Mouse (Mus musculus) stomach, embryonic 14.5 days (tissue): Measurements from ENCODE around the gene Cntn2. TPM values are rescaled to one million over a fixed set of nuclear protein-coding genes. Genes with fewer than 3 reads are reported as not detected.
A peak's percentile ranks its signal among the peaks of the same experiment; 100 is the strongest.

Experiments used
- ATAC-seq: fragments of 200-750 bp; cut with Nextera tagmentation; 2 replicates; pipeline ENCODE4 v1.8.0; 2017; ENCODE audit warnings: low read depth, moderate TSS enrichment; ENCODE audit not compliant: insufficient number of reproducible peaks, insufficient read depth, low FRiP score
- H3K27ac ChIP-seq: fragments of 300-500 bp; sonication (generic); 2 replicates; pipeline ENCODE4 v1.5.1; 2014; ENCODE audit warnings: mild to moderate bottlenecking, low read length, moderate library complexity, mixed read lengths
- H3K27me3 ChIP-seq: fragments of 300-500 bp; sonication (generic); 2 replicates; pipeline ENCODE4 v1.6.1; 2014; ENCODE audit warnings: low read length, control low read depth, mixed read lengths; ENCODE audit not compliant: control insufficient read depth, insufficient read depth
- H3K36me3 ChIP-seq: fragments of 300-500 bp; sonication (generic); 2 replicates; pipeline ENCODE4 v1.6.1; 2014; ENCODE audit warnings: mild to moderate bottlenecking, control low read depth, low read length, moderate library complexity, mixed read lengths; ENCODE audit not compliant: control insufficient read depth, insufficient read depth
- H3K4me1 ChIP-seq: fragments of 300-500 bp; sonication (generic); 2 replicates; pipeline ENCODE4 v1.6.1; 2014; ENCODE audit warnings: low read length, control low read depth, mixed read lengths; ENCODE audit not compliant: control insufficient read depth, insufficient read depth
- H3K4me2 ChIP-seq: fragments of 300-500 bp; sonication (generic); replicated peaks from 2 replicates; pipeline ENCODE4 v1.6.1; 2014; ENCODE audit warnings: low read depth, low read length, control low read depth
- H3K4me3 ChIP-seq: fragments of 300-500 bp; sonication (generic); 2 replicates; pipeline ENCODE4 v1.5.1; 2014; ENCODE audit warnings: low read depth, low read length, control low read depth
- H3K9ac ChIP-seq: fragments of 300-500 bp; sonication (generic); replicated peaks from 2 replicates; pipeline ENCODE4 v1.6.1; 2014; ENCODE audit warnings: low read depth, mild to moderate bottlenecking, control low read depth, low read length, moderate library complexity, mixed read lengths
- H3K9me3 ChIP-seq: fragments of 300-500 bp; sonication (generic); 2 replicates; pipeline ENCODE4 v1.6.1; 2016; ENCODE audit warnings: low read depth, low read length, control low read depth; ENCODE audit not compliant: control insufficient read depth
- WGBS: fragments of 180-500 bp; shearing (Covaris S2); extraction: QIAGEN DNeasy Blood & Tissue Kit; methylation state at CpG from one replicate; pipeline ENCODE4 v1.1.7; 2014; 5-methylcytosine and 5-hydroxymethylcytosine counted together
- polyA plus RNA-seq: library from polyadenylated mRNA; unstranded; fragments of >200 nt; fragmentation: Nextera tagmentation; extraction: Ambion mirVana; gene quantifications from 2 replicates; pipeline ENCODE4 v1.2.1, GENCODE M21; 2014

The Cntn2 gene
- polyA plus RNA-seq, 1 experiment from 2014 or later: 0.67 TPM

DNA sequence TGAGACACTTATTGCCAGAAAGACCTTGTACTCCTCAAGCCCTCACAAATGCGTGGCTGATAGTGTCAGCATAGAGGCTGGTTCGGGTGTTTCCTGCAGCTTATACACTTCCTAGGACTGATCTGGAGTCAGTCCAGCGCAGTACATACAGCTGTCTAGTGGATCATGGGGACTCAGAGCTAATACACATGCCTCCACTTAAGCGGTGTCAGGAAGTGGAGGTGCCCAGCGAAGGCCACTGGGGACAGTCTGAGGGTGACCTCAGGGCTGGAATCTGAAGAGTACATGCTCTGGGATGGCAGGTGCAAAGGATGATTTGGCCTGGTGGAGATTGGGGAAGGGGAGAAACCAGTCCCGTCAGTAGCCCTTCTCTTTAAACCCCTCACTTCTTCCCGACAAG is 2.4 kb downstream of the Cntn2 start:
- H3K9me3 ChIP-seq: no peaks in the 10 kb centered on the region
- no peak for ATAC-seq
- H3K4me3 ChIP-seq: no peak overlapping the region
- no peak overlapping the region for H3K9ac ChIP-seq
- H3K4me2 ChIP-seq: no peak overlapping the region
- H3K27me3 ChIP-seq: peaks cover 8% of the 10 kb centered on the region; the same call in 1 of the 2 replicates
- no peak overlapping the region for H3K27ac ChIP-seq
- H3K36me3 ChIP-seq: no peaks in the 10 kb centered on the region
- H3K4me1 ChIP-seq: peaks cover 14% of the 10 kb centered on the region
- WGBS: 42% methylated on average over 7 of the region's 7 CpGs

DNA sequence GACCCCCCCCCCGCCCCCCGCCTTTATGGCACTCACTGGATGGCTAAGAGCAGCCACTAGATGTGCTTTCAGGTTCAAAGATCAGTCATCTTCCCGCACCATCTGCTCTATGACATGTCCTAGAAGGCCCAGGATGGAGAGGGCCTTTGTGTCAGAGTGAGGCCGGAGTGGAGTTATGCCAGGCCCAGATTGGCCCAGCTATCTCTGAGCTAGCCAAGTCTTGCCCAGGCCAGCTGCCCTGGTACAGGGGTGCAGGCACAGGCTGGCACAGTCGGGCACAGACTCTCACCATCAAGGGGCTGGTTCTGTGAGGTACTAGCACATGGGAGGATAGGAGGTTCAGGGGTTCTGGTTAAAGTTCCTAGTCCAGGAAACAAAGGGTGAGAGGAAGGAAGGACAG is 5.3 kb downstream of the Cntn2 start:
- 84% methylated on average over 5 of the region's 5 CpGs for WGBS
- no peaks in the 10 kb centered on the region for H3K27me3 ChIP-seq
- no peak overlapping the region for H3K27ac ChIP-seq
- peaks cover 15% of the 10 kb centered on the region for H3K4me1 ChIP-seq
- H3K9me3 ChIP-seq: no peaks in the 10 kb centered on the region
- ATAC-seq: no peak
- H3K4me3 ChIP-seq: no peak overlapping the region
- H3K36me3 ChIP-seq: no peaks in the 10 kb centered on the region
- no peak overlapping the region for H3K4me2 ChIP-seq
- no peak overlapping the region for H3K9ac ChIP-seq

DNA sequence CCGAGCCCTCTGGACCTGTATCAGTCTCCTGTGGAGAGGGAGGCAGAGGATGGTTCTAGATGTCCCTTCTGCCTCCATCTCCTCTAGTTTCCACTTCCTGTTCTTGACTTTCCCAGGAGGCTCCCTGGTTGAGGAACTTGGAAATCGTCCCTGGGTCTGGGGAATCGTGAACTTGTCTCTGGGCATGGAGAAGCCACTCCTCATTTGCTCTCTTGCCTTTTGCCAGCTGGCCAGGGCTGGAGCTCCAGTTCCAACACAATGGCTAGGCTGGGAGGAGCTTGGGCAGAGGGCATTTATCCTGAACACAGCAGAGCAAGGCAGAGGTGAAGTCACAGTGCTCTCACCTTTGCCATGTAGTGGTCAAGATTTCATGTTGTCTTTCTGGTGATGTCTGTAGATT is 6.6 kb downstream of the Cntn2 start:
- no peak overlapping the region for H3K4me3 ChIP-seq
- H3K9ac ChIP-seq: no peak overlapping the region
- H3K36me3 ChIP-seq: no peaks in the 10 kb centered on the region
- H3K27me3 ChIP-seq: no peaks in the 10 kb centered on the region
- no peak overlapping the region for H3K4me2 ChIP-seq
- no peaks in the 10 kb centered on the region for H3K9me3 ChIP-seq
- no peak for ATAC-seq
- no peak overlapping the region for H3K27ac ChIP-seq
- H3K4me1 ChIP-seq: peaks cover 10% of the 10 kb centered on the region
- WGBS: 84% methylated on average over 3 of the region's 3 CpGs

DNA sequence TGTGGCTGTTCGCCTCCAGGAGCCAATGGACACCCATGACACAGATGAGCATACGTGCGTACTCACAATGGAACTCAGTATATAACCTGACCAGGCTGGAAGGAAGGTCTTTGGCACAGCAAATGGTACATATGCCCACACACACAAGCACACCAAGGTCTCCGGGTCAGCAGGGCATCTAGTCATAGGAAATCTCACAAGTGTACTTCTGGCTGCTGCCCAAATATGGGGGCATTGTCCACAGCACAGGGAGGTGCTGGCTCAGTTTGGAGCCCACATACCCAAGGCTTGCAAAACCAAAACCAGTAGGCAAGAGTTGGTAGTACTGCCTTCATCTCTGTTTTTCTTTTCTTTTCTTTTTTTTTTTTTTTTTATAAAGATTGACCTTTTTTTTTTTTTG is 7.5 kb downstream of the Cntn2 start:
- 89% methylated on average over 4 of the region's 4 CpGs for WGBS
- no peak overlapping the region for H3K27ac ChIP-seq
- H3K9ac ChIP-seq: no peak overlapping the region
- no peak for ATAC-seq
- H3K4me3 ChIP-seq: no peak overlapping the region
- no peaks in the 10 kb centered on the region for H3K27me3 ChIP-seq
- no peaks in the 10 kb centered on the region for H3K9me3 ChIP-seq
- H3K4me2 ChIP-seq: no peak overlapping the region
- peaks cover 11% of the 10 kb centered on the region for H3K4me1 ChIP-seq
- no peaks in the 10 kb centered on the region for H3K36me3 ChIP-seq

DNA sequence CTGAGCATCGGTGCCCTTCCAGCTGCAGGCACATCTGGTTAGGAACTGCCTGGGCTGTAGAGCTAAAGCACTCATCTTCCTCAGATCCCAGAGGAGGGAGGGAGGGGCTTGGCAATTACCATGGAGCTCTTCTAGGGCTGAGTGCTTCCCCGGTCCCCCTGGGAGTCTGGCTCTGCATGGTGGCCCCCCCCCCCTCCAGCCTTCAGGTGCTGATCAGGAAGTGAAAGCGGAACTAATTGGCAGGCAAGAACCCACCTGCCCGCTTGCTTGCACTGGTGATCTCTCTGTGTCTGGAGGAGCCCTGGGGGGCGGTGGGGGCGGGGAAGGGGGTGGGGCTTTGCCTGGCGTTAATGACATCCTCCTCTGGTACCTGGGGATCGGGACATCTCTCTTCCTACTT is 9.2 kb downstream of the Cntn2 start:
- 0 out of 2 replicates have a peak, but pooled peaks have one; percentile 21 for ATAC-seq
- H3K4me2 ChIP-seq: no peak overlapping the region

DNA sequence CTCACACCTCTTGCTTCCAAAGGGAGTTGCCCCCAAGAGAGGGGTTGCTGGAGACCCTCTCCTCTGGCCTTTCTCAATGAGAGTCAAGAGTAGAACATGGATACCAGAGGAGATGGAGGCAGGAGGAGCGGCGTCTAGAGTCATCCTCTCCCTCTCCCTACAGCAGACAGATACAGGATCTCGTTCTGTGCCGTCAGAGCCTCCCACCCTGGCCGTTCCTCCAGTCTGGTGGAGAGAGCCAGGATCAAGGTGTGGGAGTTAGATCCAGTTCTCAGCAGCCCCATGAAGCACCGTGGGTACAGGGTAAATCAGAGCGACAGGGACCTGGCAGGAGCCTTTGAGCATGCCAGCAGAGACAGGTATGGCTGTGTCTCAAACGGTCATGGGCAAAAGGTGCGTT is 10.5 kb downstream of the Cntn2 start:
- H3K4me2 ChIP-seq: no peak overlapping the region
- no peak for ATAC-seq
- H3K36me3 ChIP-seq: no peaks in the 10 kb centered on the region
- H3K27me3 ChIP-seq: no peaks in the 10 kb centered on the region
- peaks cover 15% of the 10 kb centered on the region for H3K4me1 ChIP-seq
- WGBS: 59% methylated on average over 9 of the region's 9 CpGs
- H3K9ac ChIP-seq: no peak overlapping the region
- no peak overlapping the region for H3K27ac ChIP-seq
- no peaks in the 10 kb centered on the region for H3K9me3 ChIP-seq
- no peak overlapping the region for H3K4me3 ChIP-seq

More for the DNA sequence above, 9.2 kb downstream of the Cntn2 start:
- WGBS: 5% methylated on average over 8 of the region's 8 CpGs
- Histone ChIP-seq H3K27ac (no peak overlapping the region), H3K9ac (no peak overlapping the region), H3K36me3 (no peaks in the 10 kb centered on the region), H3K4me3 (no peak overlapping the region), H3K4me1 (peaks cover 15% of the 10 kb centered on the region), H3K27me3 (no peaks in the 10 kb centered on the region), H3K9me3 (no peaks in the 10 kb centered on the region)

DNA sequence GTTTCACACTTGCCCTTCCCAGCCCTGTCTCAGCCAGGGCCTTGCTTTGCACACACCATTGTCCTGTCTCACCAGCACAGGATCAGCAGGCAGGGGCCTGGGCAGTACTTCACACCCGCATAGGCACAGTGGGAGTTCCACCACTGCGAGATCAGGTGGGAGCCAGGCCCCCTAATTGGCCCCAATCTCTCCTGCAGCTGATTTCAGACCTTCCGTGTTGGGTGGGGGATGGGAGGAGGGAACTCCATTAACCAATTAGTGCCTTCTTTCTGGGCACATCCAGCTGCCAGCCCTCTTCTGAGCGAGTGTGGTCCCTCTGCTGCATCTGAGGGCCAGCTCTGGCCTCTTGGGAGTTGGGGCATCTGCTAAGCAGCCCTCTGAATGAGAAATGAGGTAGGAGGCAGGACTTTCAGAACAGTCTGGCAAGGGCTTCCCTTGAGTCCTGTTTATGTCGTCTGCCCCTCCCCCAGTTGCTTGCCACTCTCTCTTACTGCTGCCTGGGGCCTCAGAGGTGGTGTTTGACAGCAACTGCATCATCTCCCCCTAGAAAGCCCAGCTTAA is 12.3 kb downstream of the Cntn2 start:
- Histone ChIP-seq H3K4me1 (peaks cover 15% of the 10 kb centered on the region), H3K9ac (no peak overlapping the region), H3K27me3 (no peaks in the 10 kb centered on the region), H3K27ac (no peak overlapping the region), H3K4me2 (no peak overlapping the region), H3K36me3 (no peaks in the 10 kb centered on the region), H3K9me3 (no peaks in the 10 kb centered on the region), H3K4me3 (no peak overlapping the region)
- ATAC-seq: no peak; the same call in 1 of the 2 replicates
- WGBS: 9% methylated on average over 5 of the region's 5 CpGs

DNA sequence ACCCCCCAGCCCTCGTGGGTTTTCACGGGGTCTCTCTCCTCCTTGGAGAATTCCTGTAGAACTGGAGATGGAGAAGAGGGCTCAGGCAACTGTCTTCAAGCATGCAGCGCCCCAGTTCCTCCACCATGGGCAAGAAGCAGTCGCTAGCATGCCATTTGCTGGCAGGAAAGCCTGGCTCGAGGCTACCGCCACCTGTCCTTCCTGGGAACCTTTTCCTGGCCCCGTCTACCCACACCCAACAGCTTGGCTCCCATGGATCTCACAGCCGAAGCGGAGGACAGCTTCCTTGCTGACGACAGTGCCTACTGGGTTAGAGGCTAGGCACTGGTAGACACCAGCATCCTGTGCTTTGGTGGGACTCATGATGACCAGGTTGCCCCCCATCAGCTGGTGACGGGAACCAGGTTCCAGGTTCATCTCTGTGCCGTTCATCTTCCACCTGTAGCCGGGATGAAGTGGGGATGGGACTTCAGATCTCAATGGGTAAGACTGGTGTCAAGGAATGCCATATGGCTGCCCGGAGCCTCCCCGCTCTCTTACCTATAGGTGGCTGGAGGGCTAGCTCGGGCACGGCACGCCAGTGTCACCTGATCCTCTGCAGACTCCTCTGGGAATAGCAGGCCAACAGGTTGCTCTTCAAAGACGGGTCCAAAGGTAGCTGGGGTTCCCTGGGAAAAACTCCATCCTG is 14.3 kb downstream of the Cntn2 start:
- ATAC-seq: no peak
- 84% methylated on average over 19 of the region's 19 CpGs for WGBS

DNA sequence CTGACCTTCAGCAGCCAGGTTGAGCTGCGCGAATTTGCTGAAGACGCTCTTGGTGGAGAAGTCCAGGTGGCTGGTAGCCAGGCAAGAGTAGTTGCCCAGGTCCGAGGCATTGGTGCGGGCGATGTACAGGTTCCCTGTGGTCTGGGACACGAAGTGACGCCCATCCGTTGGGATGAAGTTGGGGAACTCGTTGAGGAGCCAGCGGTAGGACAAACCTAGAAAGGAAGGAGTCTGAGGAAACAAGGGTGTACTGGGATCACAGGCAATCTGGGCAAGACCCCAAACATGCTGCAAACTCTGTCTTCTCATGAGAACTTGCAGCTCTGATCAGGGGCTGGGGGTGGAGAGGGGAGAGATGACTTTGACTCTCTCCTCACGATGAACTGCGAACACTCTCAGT is 15.0 kb downstream of the Cntn2 start:
- ATAC-seq: no peak
- Histone ChIP-seq H3K9ac (no peak overlapping the region), H3K27me3 (no peaks in the 10 kb centered on the region), H3K4me3 (no peak overlapping the region), H3K27ac (no peak overlapping the region), H3K9me3 (no peaks in the 10 kb centered on the region), H3K36me3 (no peaks in the 10 kb centered on the region), H3K4me2 (no peak overlapping the region), H3K4me1 (peaks cover 11% of the 10 kb centered on the region)
- WGBS: 91% methylated on average over 13 of the region's 13 CpGs

More for the DNA sequence above, 14.3 kb downstream of the Cntn2 start:
- Histone ChIP-seq H3K9ac (no peak overlapping the region), H3K27ac (no peak overlapping the region), H3K4me3 (no peak overlapping the region), H3K4me1 (peaks cover 15% of the 10 kb centered on the region), H3K27me3 (no peaks in the 10 kb centered on the region), H3K9me3 (no peaks in the 10 kb centered on the region), H3K4me2 (no peak overlapping the region), H3K36me3 (no peaks in the 10 kb centered on the region)
